Mouse (Mus musculus) lung, embryonic 14.5 days (tissue): ENCODE data around the gene Phlpp1. TPM values are rescaled to one million over a fixed set of nuclear protein-coding genes. Genes with fewer than 3 reads are reported as not detected.

ENCODE experiments used
- ATAC-seq: fragments of 200-750 bp; cut with Nextera tagmentation; 2 replicates; pipeline ENCODE4 v1.8.0; 2017; ENCODE audit warnings: mild to moderate bottlenecking, moderate TSS enrichment, moderate library complexity; ENCODE audit not compliant: insufficient read depth
- DNase-seq: peaks from one replicate; pipeline ENCODE4 v3.0.0-alpha.2; 2015
- H3K27ac ChIP-seq: fragments of 300-500 bp; sonication (generic); 2 replicates; pipeline ENCODE4 v1.5.1; 2014; ENCODE audit warnings: low read depth, mild to moderate bottlenecking, moderate library complexity
- H3K27me3 ChIP-seq: fragments of 300-500 bp; sonication (generic); 2 replicates; pipeline ENCODE4 v1.6.1; 2014; ENCODE audit warnings: low read length, control low read depth; ENCODE audit not compliant: insufficient read depth
- H3K36me3 ChIP-seq: fragments of 300-500 bp; sonication (generic); 2 replicates; pipeline ENCODE4 v1.6.1; 2014; ENCODE audit warnings: control low read depth; ENCODE audit not compliant: insufficient read depth
- H3K4me1 ChIP-seq: fragments of 300-500 bp; sonication (generic); 2 replicates; pipeline ENCODE4 v1.6.1; 2014; ENCODE audit warnings: antibody characterized with exemption, control low read depth; ENCODE audit not compliant: insufficient read depth
- H3K4me2 ChIP-seq: fragments of 300-500 bp; sonication (generic); 2 replicates; pipeline ENCODE4 v1.6.1; 2014; ENCODE audit warnings: mild to moderate bottlenecking
- H3K4me3 ChIP-seq: fragments of 300-500 bp; sonication (generic); 2 replicates; pipeline ENCODE4 v1.5.1; 2014; ENCODE audit warnings: low read depth, low read length
- H3K9ac ChIP-seq: fragments of 300-500 bp; sonication (generic); 2 replicates; pipeline ENCODE4 v1.6.1; 2014
- H3K9me3 ChIP-seq: fragments of 300-500 bp; sonication (generic); 2 replicates; pipeline ENCODE4 v1.6.1; 2016; ENCODE audit warnings: low read depth, low read length, control low read depth
- CTCF ChIP-seq: IDR thresholded peaks from 2 replicates; pipeline ENCODE4 v1.5.1; 2016; ENCODE audit warnings: antibody characterized with exemption, low read depth
- WGBS: fragments of 180-500 bp; shearing (Covaris S2); extraction: QIAGEN DNeasy Blood & Tissue Kit; methylation state at CpG from one replicate; pipeline ENCODE4 v1.1.7; 2014; 5-methylcytosine and 5-hydroxymethylcytosine counted together
- polyA plus RNA-seq: library from polyadenylated mRNA; unstranded; fragments of >200 nt; fragmentation: Nextera tagmentation; extraction: Ambion mirVana; gene quantifications from 2 replicates; pipeline ENCODE4 v1.2.1, GENCODE M21; 2014

Phlpp1 gene
- polyA plus RNA-seq, 1 experiment from 2014 or later, result 4.2 TPM

GRCm38 (mm10) chr1:106230313-106230712, 58.8 kb downstream of the Phlpp1 start:
- no peak for ATAC-seq
- no peak for DNase-seq
- 81% methylated on average over 3 of the region's 3 CpGs for WGBS

DNA sequence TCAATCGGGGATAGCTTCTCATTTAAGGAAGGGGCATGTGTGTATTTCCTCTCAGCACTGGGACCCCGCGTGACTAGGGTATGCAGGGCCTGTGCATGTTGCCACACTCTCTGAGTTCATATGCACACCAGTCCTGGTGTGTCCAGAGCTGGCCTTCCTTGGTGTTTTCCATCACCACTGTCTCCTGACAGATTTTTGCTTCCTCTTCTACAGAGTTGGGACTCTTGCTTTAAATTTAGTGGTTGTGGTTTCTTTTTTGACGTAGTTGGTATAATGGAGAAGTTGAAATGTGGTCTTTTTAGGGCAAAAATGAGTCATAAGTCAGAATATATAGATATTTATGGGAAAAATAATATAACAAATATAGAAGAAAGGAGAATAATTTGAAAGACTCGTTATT, 59.8 kb downstream of the Phlpp1 start:
- Histone ChIP-seq H3K9ac (no peak overlapping the region), H3K4me1 (no peaks in the 10 kb centered on the region), H3K4me3 (no peak overlapping the region), H3K36me3 (no peaks in the 10 kb centered on the region), H3K4me2 (no peak overlapping the region), H3K9me3 (no peaks in the 10 kb centered on the region), H3K27me3 (no peaks in the 10 kb centered on the region), H3K27ac (no peak overlapping the region)
- DNase-seq (peak; percentile 4), ATAC-seq (no peak)
- TF ChIP-seq CTCF, result no peak
- WGBS, result 80% methylated on average over 5 of the region's 5 CpGs

More at GRCm38 (mm10) chr1:106230313-106230712, 58.8 kb downstream of the Phlpp1 start:
- Histone ChIP-seq H3K9ac (no peak overlapping the region), H3K36me3 (no peaks in the 10 kb centered on the region), H3K4me3 (no peak overlapping the region), H3K27me3 (no peaks in the 10 kb centered on the region), H3K4me1 (no peaks in the 10 kb centered on the region), H3K4me2 (no peak overlapping the region), H3K9me3 (no peaks in the 10 kb centered on the region), H3K27ac (no peak overlapping the region)
- TF ChIP-seq CTCF, result no peak

- no peaks in the 10 kb centered on the region for H3K4me1 ChIP-seq
- no peak overlapping the region for H3K27ac ChIP-seq
- no peak overlapping the region for H3K4me3 ChIP-seq
- no peaks in the 10 kb centered on the region for H3K36me3 ChIP-seq
- DNase-seq (peak; percentile 85), ATAC-seq (peak; percentile 86; the same call in 1 of the 2 replicates)
- no peak overlapping the region for H3K4me2 ChIP-seq
- no peaks in the 10 kb centered on the region for H3K27me3 ChIP-seq
- no peak overlapping the region for H3K9ac ChIP-seq
- H3K9me3 ChIP-seq, result no peaks in the 10 kb centered on the region
- WGBS, result 60% methylated on average over 3 of the region's 3 CpGs
- TF ChIP-seq CTCF, result no peak
Measured at GRCm38 (mm10) chr1:106231805-106232459, 60.4 kb downstream of the Phlpp1 start.

DNA sequence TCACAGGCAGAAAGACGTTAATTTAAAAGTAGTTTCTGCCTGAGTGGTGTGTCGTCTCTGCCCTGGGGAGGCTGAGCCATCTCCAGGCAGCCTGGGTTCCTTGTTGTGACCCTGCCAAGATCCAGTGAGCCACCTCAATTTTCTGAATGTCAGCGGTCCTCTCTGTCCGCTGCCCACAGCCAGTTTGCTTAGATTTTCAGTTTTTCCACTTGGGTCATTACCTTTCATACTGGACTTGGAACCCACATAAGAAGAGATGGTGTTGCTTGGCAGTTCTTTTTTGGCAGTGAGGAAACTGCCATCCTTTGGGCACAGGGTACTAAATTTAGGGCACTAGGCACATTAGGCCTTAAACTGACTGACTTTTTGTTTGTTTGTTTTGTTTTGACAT, 60.9 kb downstream of the Phlpp1 start:
- ATAC-seq, result no peak
- no peak for TF ChIP-seq CTCF
- Histone ChIP-seq H3K9ac (no peak overlapping the region), H3K4me2 (no peak overlapping the region), H3K27ac (no peak overlapping the region), H3K27me3 (no peaks in the 10 kb centered on the region), H3K4me3 (no peak overlapping the region), H3K9me3 (no peaks in the 10 kb centered on the region), H3K36me3 (no peaks in the 10 kb centered on the region), H3K4me1 (no peaks in the 10 kb centered on the region)
- no peak for DNase-seq
- 78% methylated on average over 4 of the region's 4 CpGs for WGBS

GRCm38 (mm10) chr1:106236986-106237385, 65.4 kb downstream of the Phlpp1 start:
- no peaks in the 10 kb centered on the region for H3K27me3 ChIP-seq
- no peak for TF ChIP-seq CTCF
- H3K27ac ChIP-seq, result no peak overlapping the region
- H3K4me1 ChIP-seq, result peaks cover 7% of the 10 kb centered on the region; the same call in 1 of the 2 replicates
- no peaks in the 10 kb centered on the region for H3K9me3 ChIP-seq
- H3K9ac ChIP-seq, result no peak overlapping the region
- no peak overlapping the region for H3K4me3 ChIP-seq
- no peaks in the 10 kb centered on the region for H3K36me3 ChIP-seq
- no peak overlapping the region for H3K4me2 ChIP-seq
- peak; percentile 18; the same call in 1 of the 2 replicates for ATAC-seq
- DNase-seq, result peak; percentile 36

- H3K27ac ChIP-seq, result no peak overlapping the region
- ATAC-seq, result no peak
- H3K9me3 ChIP-seq, result no peaks in the 10 kb centered on the region
- WGBS, result 43% methylated on average over 7 of the region's 7 CpGs
- no peaks in the 10 kb centered on the region for H3K27me3 ChIP-seq
- no peak overlapping the region for H3K4me2 ChIP-seq
- H3K4me3 ChIP-seq, result no peak overlapping the region
- H3K4me1 ChIP-seq, result peaks cover 7% of the 10 kb centered on the region; the same call in 1 of the 2 replicates
- no peak for TF ChIP-seq CTCF
- peak; percentile 23 for DNase-seq
- no peak overlapping the region for H3K9ac ChIP-seq
- no peaks in the 10 kb centered on the region for H3K36me3 ChIP-seq
Measured at GRCm38 (mm10) chr1:106240116-106240685, 68.6 kb downstream of the Phlpp1 start.

DNA sequence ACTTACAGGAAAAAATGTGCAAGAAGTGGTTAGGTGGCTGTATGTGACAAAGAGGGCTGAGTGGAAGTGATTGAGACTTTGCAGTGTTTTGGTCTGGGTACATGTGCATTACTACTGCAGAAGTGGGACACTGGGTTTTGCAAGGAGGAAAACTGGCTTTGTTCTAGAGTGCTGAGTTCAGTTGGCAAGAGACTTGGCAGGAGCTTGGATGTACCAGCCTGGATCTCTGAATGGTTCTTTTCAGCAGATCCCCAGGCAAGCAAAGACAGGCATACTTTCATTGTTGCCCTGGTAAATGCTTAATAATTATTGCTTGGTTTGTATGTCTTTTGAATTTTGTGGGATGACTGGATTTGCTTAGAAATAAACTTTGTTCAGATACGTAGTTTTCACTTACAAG, 69.5 kb downstream of the Phlpp1 start:
- no peaks in the 10 kb centered on the region for H3K27me3 ChIP-seq
- H3K4me3 ChIP-seq, result no peak overlapping the region
- no peak for ATAC-seq
- DNase-seq, result no peak
- H3K4me2 ChIP-seq, result no peak overlapping the region
- peak overlapping the region; percentile 27; the same call in 1 of the 2 replicates for H3K27ac ChIP-seq
- no peak for TF ChIP-seq CTCF
- no peaks in the 10 kb centered on the region for H3K9me3 ChIP-seq
- peaks cover 7% of the 10 kb centered on the region; the same call in 1 of the 2 replicates for H3K4me1 ChIP-seq
- no peaks in the 10 kb centered on the region for H3K36me3 ChIP-seq
- WGBS, result 81% methylated on average over 1 of the region's 1 CpGs
- H3K9ac ChIP-seq, result no peak overlapping the region
